Mouse (Mus musculus) lung, embryonic 14.5 days (tissue): ENCODE results near the gene Hnf1b. TPM values are rescaled to one million over a fixed set of nuclear protein-coding genes. Genes with fewer than 3 reads are reported as not detected.

Experiments used
- ATAC-seq: fragments of 200-750 bp; cut with Nextera tagmentation; 2 replicates; pipeline ENCODE4 v1.8.0; 2017; ENCODE audit warnings: mild to moderate bottlenecking, moderate TSS enrichment, moderate library complexity; ENCODE audit not compliant: insufficient read depth
- DNase-seq: peaks from one replicate; pipeline ENCODE4 v3.0.0-alpha.2; 2015
- H3K27ac ChIP-seq: fragments of 300-500 bp; sonication (generic); 2 replicates; pipeline ENCODE4 v1.5.1; 2014; ENCODE audit warnings: low read depth, mild to moderate bottlenecking, moderate library complexity
- H3K27me3 ChIP-seq: fragments of 300-500 bp; sonication (generic); 2 replicates; pipeline ENCODE4 v1.6.1; 2014; ENCODE audit warnings: low read length, control low read depth; ENCODE audit not compliant: insufficient read depth
- H3K36me3 ChIP-seq: fragments of 300-500 bp; sonication (generic); 2 replicates; pipeline ENCODE4 v1.6.1; 2014; ENCODE audit warnings: control low read depth; ENCODE audit not compliant: insufficient read depth
- H3K4me1 ChIP-seq: fragments of 300-500 bp; sonication (generic); 2 replicates; pipeline ENCODE4 v1.6.1; 2014; ENCODE audit warnings: antibody characterized with exemption, control low read depth; ENCODE audit not compliant: insufficient read depth
- H3K4me2 ChIP-seq: fragments of 300-500 bp; sonication (generic); 2 replicates; pipeline ENCODE4 v1.6.1; 2014; ENCODE audit warnings: mild to moderate bottlenecking
- H3K4me3 ChIP-seq: fragments of 300-500 bp; sonication (generic); 2 replicates; pipeline ENCODE4 v1.5.1; 2014; ENCODE audit warnings: low read depth, low read length
- H3K9ac ChIP-seq: fragments of 300-500 bp; sonication (generic); 2 replicates; pipeline ENCODE4 v1.6.1; 2014
- H3K9me3 ChIP-seq: fragments of 300-500 bp; sonication (generic); 2 replicates; pipeline ENCODE4 v1.6.1; 2016; ENCODE audit warnings: low read depth, low read length, control low read depth
- CTCF ChIP-seq: IDR thresholded peaks from 2 replicates; pipeline ENCODE4 v1.5.1; 2016; ENCODE audit warnings: antibody characterized with exemption, low read depth
- WGBS: fragments of 180-500 bp; shearing (Covaris S2); extraction: QIAGEN DNeasy Blood & Tissue Kit; methylation state at CpG from one replicate; pipeline ENCODE4 v1.1.7; 2014; 5-methylcytosine and 5-hydroxymethylcytosine counted together
- polyA plus RNA-seq: library from polyadenylated mRNA; unstranded; fragments of >200 nt; fragmentation: Nextera tagmentation; extraction: Ambion mirVana; gene quantifications from 2 replicates; pipeline ENCODE4 v1.2.1, GENCODE M21; 2014

Hnf1b gene
- polyA plus RNA-seq, 1 experiment from 2014 or later = 11.4 TPM

GRCm38 (mm10) chr11:83869147-83869546 lies 19.3 kb downstream of the Hnf1b start:
- peak; percentile 28; the same call in 1 of the 2 replicates for ATAC-seq

DNA sequence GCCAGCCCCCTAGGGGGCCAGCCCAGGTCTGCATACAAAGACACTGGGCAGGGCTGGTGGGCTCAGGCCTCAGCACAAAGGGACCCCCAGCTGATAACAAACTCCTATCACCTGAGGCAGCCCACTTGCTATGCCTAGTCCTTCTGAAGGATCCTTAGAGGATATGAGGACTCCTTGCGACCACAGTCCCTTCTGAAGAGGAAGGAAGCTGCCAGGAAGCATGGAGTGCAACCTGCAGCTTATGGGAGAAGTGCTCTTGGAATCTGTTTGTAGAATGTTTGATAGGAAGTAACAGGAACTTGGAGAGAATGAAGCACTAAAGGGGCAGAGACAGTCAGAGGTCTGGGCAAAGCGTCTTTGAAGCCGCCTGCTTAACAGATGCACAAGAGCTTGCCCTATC lies 19.8 kb downstream of the Hnf1b start:
- no peaks in the 10 kb centered on the region for H3K36me3 ChIP-seq
- no peaks in the 10 kb centered on the region for H3K27me3 ChIP-seq
- no peak overlapping the region for H3K4me2 ChIP-seq
- peak overlapping the region; percentile 44 for H3K27ac ChIP-seq
- no peaks in the 10 kb centered on the region for H3K9me3 ChIP-seq
- H3K4me1 ChIP-seq = no peaks in the 10 kb centered on the region
- no peak overlapping the region for H3K4me3 ChIP-seq
- TF ChIP-seq CTCF = no peak
- 34% methylated on average over 3 of the region's 3 CpGs for WGBS
- DNase-seq (no peak), ATAC-seq (no peak)
- H3K9ac ChIP-seq = no peak overlapping the region

More at GRCm38 (mm10) chr11:83869147-83869546, 19.3 kb downstream of the Hnf1b start:
- peak overlapping the region; percentile 5; the same call in 1 of the 2 replicates for H3K27ac ChIP-seq
- H3K9me3 ChIP-seq = no peaks in the 10 kb centered on the region
- DNase-seq = no peak
- no peak overlapping the region for H3K9ac ChIP-seq
- no peak overlapping the region for H3K4me3 ChIP-seq
- H3K4me1 ChIP-seq = no peaks in the 10 kb centered on the region
- no peak for TF ChIP-seq CTCF
- no peak overlapping the region for H3K4me2 ChIP-seq
- WGBS = 31% methylated on average over 1 of the region's 1 CpGs
- no peaks in the 10 kb centered on the region for H3K36me3 ChIP-seq
- no peaks in the 10 kb centered on the region for H3K27me3 ChIP-seq

- no peak overlapping the region for H3K27ac ChIP-seq
- H3K4me1 ChIP-seq = no peaks in the 10 kb centered on the region
- H3K36me3 ChIP-seq = no peaks in the 10 kb centered on the region
- H3K27me3 ChIP-seq = no peaks in the 10 kb centered on the region
- no peak overlapping the region for H3K9ac ChIP-seq
- WGBS = 84% methylated on average over 9 of the region's 9 CpGs
- no peak for DNase-seq
- no peaks in the 10 kb centered on the region for H3K9me3 ChIP-seq
- no peak overlapping the region for H3K4me2 ChIP-seq
- TF ChIP-seq CTCF = no peak
- ATAC-seq = no peak
- no peak overlapping the region for H3K4me3 ChIP-seq
These were observed 22.1 kb downstream of the Hnf1b start for GRCm38 (mm10) chr11:83871780-83872554.

DNA sequence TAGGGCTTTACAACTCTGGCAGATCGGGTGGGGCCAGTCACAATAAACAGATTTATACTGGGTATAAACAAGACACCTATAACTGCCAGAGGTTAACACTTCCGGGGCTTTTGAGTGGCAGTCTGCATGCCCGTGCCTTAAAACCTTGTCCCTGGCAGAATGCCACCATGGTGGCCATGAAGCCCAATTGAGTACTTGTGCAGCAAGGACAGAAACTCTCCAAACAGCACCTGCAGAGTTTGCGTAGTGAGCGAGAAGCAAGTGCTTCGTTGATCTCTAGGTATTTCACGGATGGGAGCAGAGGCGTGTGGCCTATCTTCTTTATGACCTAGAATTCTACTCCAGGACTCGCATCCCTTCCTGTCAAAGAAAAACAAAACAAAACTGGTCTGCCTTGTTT lies 23.6 kb downstream of the Hnf1b start:
- peak; percentile 55 for DNase-seq
- Histone ChIP-seq H3K4me3 (no peak overlapping the region), H3K4me2 (no peak overlapping the region), H3K27me3 (no peaks in the 10 kb centered on the region), H3K9me3 (no peaks in the 10 kb centered on the region), H3K4me1 (0 out of 2 replicates have a peak, but pooled peaks cover 11% of the 10 kb centered on the region), H3K36me3 (no peaks in the 10 kb centered on the region), H3K9ac (no peak overlapping the region), H3K27ac (no peak overlapping the region)
- WGBS = 54% methylated on average over 9 of the region's 9 CpGs
- no peak for TF ChIP-seq CTCF
- ATAC-seq = no peak

DNA sequence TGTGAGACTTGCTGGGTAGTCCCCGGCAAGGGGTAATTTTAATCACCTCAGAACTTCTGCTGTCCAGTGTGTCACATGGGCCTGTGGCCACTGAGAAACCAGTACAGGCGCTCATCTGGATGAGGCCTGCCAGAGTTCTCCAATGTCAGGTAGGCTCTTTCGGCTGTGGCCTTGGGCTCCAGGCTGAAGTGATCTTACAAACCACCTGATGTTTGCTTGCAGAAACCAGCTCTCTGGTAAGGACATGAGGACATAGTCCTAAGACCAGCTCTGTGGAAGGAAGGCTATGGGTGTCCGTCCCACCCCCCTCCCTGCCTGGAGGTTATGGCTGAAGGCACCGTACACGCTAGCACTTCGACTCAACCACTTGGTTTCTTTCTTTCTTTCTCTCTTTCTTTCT lies 26.8 kb downstream of the Hnf1b start:
- H3K27ac ChIP-seq = peak overlapping the region; percentile 37; the same call in 1 of the 2 replicates
- no peaks in the 10 kb centered on the region for H3K9me3 ChIP-seq
- H3K27me3 ChIP-seq = no peaks in the 10 kb centered on the region
- no peak for TF ChIP-seq CTCF
- 59% methylated on average over 7 of the region's 7 CpGs for WGBS
- no peak overlapping the region for H3K4me3 ChIP-seq
- H3K4me2 ChIP-seq = no peak overlapping the region
- H3K36me3 ChIP-seq = no peaks in the 10 kb centered on the region
- DNase-seq = peak; percentile 27
- H3K4me1 ChIP-seq = peaks cover 22% of the 10 kb centered on the region
- ATAC-seq = 0 out of 2 replicates have a peak, but pooled peaks have one; percentile 42
- no peak overlapping the region for H3K9ac ChIP-seq

DNA sequence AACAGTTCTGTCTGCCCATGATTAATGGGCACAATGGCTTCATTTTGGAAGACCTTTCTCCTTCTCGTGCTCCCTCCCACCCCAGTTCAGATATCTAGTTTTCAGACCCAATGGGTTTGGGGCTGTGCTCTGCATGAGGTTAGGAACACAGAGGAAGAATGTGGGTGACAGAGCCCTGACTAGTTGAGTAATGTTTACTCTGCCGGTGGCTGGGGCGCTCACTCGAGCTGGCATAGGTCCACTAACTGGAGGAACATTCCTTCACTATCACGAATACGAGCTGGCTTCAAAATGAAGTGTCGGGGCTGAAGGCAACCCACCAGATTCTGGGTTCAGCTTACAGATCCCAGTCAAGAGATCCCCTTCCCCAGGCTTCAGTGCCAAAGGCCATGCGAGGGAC lies 27.9 kb downstream of the Hnf1b start:
- no peak overlapping the region for H3K4me2 ChIP-seq
- peak overlapping the region; percentile 86 for H3K27ac ChIP-seq
- ATAC-seq (peak; percentile 74), DNase-seq (peak; percentile 78)
- no peaks in the 10 kb centered on the region for H3K9me3 ChIP-seq
- no peak overlapping the region for H3K9ac ChIP-seq
- no peak overlapping the region for H3K4me3 ChIP-seq
- H3K36me3 ChIP-seq = no peaks in the 10 kb centered on the region
- WGBS = 15% methylated on average over 8 of the region's 8 CpGs
- H3K4me1 ChIP-seq = peaks cover 22% of the 10 kb centered on the region
- no peaks in the 10 kb centered on the region for H3K27me3 ChIP-seq
- TF ChIP-seq CTCF = no peak

GRCm38 (mm10) chr11:83878417-83878952 lies 28.6 kb downstream of the Hnf1b start:
- peak overlapping the region; percentile 86 for H3K27ac ChIP-seq
- WGBS = 48% methylated on average over 4 of the region's 4 CpGs

More at GRCm38 (mm10) chr11:83878417-83878952, 28.6 kb downstream of the Hnf1b start:
- ATAC-seq (no peak), DNase-seq (peak; percentile 29)
- Histone ChIP-seq H3K4me3 (no peak overlapping the region), H3K9ac (no peak overlapping the region), H3K4me2 (no peak overlapping the region), H3K4me1 (peaks cover 22% of the 10 kb centered on the region), H3K27me3 (no peaks in the 10 kb centered on the region), H3K9me3 (no peaks in the 10 kb centered on the region), H3K36me3 (no peaks in the 10 kb centered on the region)
- no peak for TF ChIP-seq CTCF
